Mouse (Mus musculus) heart, embryonic 14.5 days (tissue): ENCODE results near the gene Tmem131l. TPM values are rescaled to one million over a fixed set of nuclear protein-coding genes. Genes with fewer than 3 reads are reported as not detected.

ENCODE experiments used
- ATAC-seq: fragments of 200-750 bp; cut with Nextera tagmentation; 2 replicates; pipeline ENCODE4 v1.8.0; 2017; ENCODE audit warnings: low read depth, moderate TSS enrichment; ENCODE audit not compliant: insufficient number of reproducible peaks, insufficient read depth, low FRiP score
- H3K27ac ChIP-seq, 2 experiments: fragments of 200-500 bp in 1 of 2; fragments of 300-500 bp in 1 of 2; sonication (generic) in 1 of 2; replicated peaks in 1 of 2; 2 replicates each; pipeline ENCODE4 v1.5.1; 2012 to 2014; ENCODE audit warnings: low read depth in 2 of 2, low read length in 2 of 2, control low read depth in 1 of 2, mild to moderate bottlenecking in 1 of 2, mixed read lengths in 1 of 2; ENCODE audit not compliant: control insufficient read depth in 1 of 2, insufficient read depth in 1 of 2
- H3K27me3 ChIP-seq: fragments of 300-500 bp; sonication (generic); 2 replicates; pipeline ENCODE4 v1.6.1; 2014; ENCODE audit warnings: mild to moderate bottlenecking, low read length, control low read depth; ENCODE audit not compliant: control insufficient read depth, insufficient read depth
- H3K36me3 ChIP-seq: fragments of 300-500 bp; sonication (generic); 2 replicates; pipeline ENCODE4 v1.6.1; 2014; ENCODE audit warnings: mild to moderate bottlenecking, control low read depth, low read length, mixed read lengths; ENCODE audit not compliant: control insufficient read depth, insufficient read depth
- H3K4me1 ChIP-seq, 2 experiments: fragments of 200-500 bp in 1 of 2; fragments of 300-500 bp in 1 of 2; sonication (generic) in 1 of 2; 2 replicates each; pipeline ENCODE4 v1.6.1; 2012 to 2014; ENCODE audit warnings: low read length in 2 of 2, control low read depth in 1 of 2, mixed read lengths in 1 of 2; ENCODE audit not compliant: control insufficient read depth in 2 of 2, insufficient read depth in 2 of 2
- H3K4me2 ChIP-seq: fragments of 300-500 bp; sonication (generic); 2 replicates; pipeline ENCODE4 v1.6.1; 2014; ENCODE audit warnings: mild to moderate bottlenecking, low read length
- H3K4me3 ChIP-seq, 2 experiments: fragments of 200-500 bp in 1 of 2; fragments of 300-500 bp in 1 of 2; sonication (generic) in 1 of 2; 2 replicates each; pipeline ENCODE4 v1.5.1; 2012 to 2014; ENCODE audit warnings: low read length in 2 of 2, mild to moderate bottlenecking in 2 of 2, control low read depth in 1 of 2, low read depth in 1 of 2, moderate library complexity in 1 of 2; ENCODE audit not compliant: control insufficient read depth in 1 of 2, insufficient read depth in 1 of 2
- H3K9ac ChIP-seq: fragments of 300-500 bp; sonication (generic); 2 replicates; pipeline ENCODE4 v1.6.1; 2014; ENCODE audit warnings: mild to moderate bottlenecking, low read length
- H3K9me3 ChIP-seq: fragments of 300-500 bp; sonication (generic); 2 replicates; pipeline ENCODE4 v1.6.1; 2016; ENCODE audit warnings: low read length, control low read depth; ENCODE audit not compliant: control insufficient read depth
- WGBS: fragments of 180-500 bp; shearing (Covaris S2); extraction: QIAGEN DNeasy Blood & Tissue Kit; methylation state at CpG from one replicate; pipeline ENCODE4 v1.1.7; 2014; 5-methylcytosine and 5-hydroxymethylcytosine counted together
- polyA plus RNA-seq: library from polyadenylated mRNA; unstranded; fragments of >200 nt; fragmentation: Nextera tagmentation; extraction: Ambion mirVana; gene quantifications from 2 replicates; pipeline ENCODE4 v1.2.1, GENCODE M21; 2014

The Tmem131l gene
- polyA plus RNA-seq, 1 experiment from 2014 or later, result 30.6 TPM

DNA sequence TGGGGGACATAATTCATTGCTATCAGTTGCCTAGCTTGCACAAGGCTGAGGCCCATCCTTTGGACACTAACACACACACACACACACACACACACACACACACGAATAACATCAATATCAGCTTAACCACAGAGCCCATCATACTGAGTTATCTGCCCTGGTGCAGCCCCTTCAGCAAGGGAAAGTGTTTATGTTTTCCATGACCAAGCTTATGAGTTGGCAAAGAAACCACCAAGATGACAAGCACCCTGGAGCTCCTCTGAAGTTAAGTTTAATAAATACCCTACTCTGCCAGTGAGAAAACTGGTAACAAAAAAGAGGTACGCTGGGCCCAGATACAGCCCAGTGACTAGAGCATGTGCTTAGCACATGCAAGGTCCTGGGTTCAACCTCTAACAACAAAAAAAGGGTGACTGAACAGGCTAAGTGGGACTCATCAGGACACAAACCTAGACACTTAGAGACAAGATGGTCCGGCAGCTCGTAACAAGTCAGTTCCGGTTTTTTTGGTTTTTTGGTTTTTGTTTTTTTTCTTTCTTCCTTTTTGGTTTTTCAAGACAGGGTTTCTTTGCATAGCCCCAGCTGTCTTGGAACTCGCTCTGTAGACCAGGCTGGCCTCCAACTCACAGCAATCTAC, 4.1 kb downstream of the Tmem131l start:
- Histone ChIP-seq H3K9me3 (no peaks in the 10 kb centered on the region), H3K9ac (no peak overlapping the region), H3K4me1 (peaks cover 2 to 21% of the 10 kb centered on the region in 2 experiments; a peak in 3 of 4 replicates), H3K27me3 (no peaks in the 10 kb centered on the region), H3K36me3 (peaks cover 10% of the 10 kb centered on the region), H3K4me2 (no peak overlapping the region), H3K4me3 (no peak overlapping the region), H3K27ac (no peak overlapping the region)
- WGBS, result 95% methylated on average over 6 of the region's 6 CpGs
- no peak for ATAC-seq

DNA sequence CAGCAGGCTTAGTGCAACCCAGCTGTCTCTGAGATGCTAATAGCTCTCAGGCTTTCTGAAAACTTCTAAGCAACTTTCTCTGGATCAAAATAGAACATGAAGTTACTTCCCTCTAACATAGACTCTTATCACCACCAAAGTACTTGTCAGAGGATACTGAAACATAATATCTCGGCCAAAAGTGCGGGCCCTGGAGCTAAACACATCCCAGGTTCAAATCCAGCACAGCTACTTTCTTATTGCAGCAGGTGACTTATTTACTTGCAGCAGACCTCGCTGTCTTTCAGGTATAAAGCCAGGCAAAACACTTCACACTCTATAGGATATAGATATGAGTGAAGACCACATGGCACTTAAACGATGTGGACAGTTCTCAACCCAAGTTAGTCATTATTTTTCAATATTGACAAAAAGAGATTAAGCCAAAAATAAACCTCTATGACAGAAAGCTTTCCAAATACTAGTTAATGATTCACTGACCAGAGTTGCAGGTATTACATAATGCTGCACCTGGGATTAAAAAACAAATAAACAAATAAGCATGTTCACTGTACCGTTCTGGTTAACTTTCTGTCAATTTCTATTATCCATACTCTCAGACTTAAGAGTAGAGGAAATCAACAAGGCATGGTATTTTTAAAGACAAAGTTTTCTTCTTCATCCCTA, 5.7 kb downstream of the Tmem131l start:
- Histone ChIP-seq H3K4me3 (no peak overlapping the region), H3K36me3 (peaks cover 16% of the 10 kb centered on the region), H3K27ac (no peak overlapping the region), H3K27me3 (no peaks in the 10 kb centered on the region), H3K9ac (no peak overlapping the region), H3K4me1 (peaks cover 0 to 18% of the 10 kb centered on the region in 2 experiments; a peak in 2 of 4 replicates), H3K9me3 (no peaks in the 10 kb centered on the region), H3K4me2 (no peak overlapping the region)
- WGBS, result 66% methylated on average over 5 of the region's 5 CpGs
- ATAC-seq, result no peak

DNA sequence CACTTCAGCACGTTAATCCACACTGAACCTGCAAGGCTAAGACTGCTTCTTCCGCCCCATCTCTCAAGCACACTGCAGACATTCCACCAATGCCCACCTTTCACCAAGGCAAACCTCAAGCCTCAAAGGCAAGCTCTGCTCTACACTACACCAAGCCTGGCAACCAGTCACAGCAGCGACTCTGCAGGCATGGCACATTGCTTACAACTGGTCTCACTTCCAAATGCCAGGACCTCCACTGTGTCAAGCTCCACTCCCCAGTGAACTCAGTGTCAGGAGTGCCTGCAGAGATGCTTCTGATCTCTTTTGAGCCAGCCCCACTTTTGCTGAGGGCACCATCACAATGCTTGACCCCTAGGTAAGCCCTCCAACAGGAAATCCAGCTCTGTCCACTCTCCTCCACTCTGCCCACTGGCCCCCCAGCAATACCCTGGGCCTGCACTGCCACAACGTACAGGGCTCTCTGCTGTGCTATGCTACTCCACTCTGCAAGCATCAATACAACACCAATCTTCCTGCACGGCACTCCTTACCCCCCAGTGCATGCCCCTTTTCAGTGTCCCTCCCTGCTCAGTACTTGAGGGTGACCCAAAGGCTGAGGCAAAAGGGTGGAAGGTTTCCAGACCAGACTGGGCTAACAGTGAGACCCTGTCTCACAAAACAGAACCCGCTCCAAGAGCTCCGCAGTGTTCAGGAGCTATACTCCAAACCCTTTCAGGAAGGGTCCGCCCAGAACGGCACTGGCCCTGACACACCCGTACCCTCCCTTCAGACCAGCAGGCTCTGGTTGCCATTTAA, 6.8 kb downstream of the Tmem131l start:
- Histone ChIP-seq H3K27ac (no peak overlapping the region), H3K4me3 (no peak overlapping the region), H3K4me2 (no peak overlapping the region), H3K9me3 (no peaks in the 10 kb centered on the region), H3K27me3 (no peaks in the 10 kb centered on the region), H3K4me1 (peaks cover 0 to 12% of the 10 kb centered on the region in 2 experiments; a peak in 2 of 4 replicates), H3K9ac (no peak overlapping the region), H3K36me3 (peaks cover 24% of the 10 kb centered on the region)
- ATAC-seq, result no peak
- WGBS, result 79% methylated on average over 10 of the region's 10 CpGs

DNA sequence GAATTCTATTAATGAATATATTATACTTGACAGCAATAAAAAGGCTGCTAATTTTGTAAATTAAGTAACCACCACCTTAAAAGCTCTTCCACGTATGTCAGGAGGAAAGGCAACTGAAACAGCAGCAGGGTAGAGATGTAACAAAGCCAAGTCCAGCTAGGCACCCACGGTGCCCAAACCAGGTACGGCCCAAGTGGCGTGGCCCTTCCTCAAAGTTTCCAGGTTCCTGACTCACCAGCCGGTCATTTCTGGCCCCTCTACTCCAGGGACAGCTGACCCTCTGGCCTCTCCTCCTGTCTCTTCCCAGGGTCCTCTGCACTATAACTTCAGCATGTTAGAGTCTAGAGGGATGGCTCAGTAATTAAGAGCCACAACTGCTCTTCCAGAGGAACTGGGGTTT, 7.6 kb downstream of the Tmem131l start:
- H3K4me2 ChIP-seq, result no peak overlapping the region
- 94% methylated on average over 5 of the region's 5 CpGs for WGBS
- H3K36me3 ChIP-seq, result peaks cover 22% of the 10 kb centered on the region
- peaks cover 4 to 17% of the 10 kb centered on the region in 2 experiments for H3K4me1 ChIP-seq
- no peak overlapping the region for H3K4me3 ChIP-seq
- no peaks in the 10 kb centered on the region for H3K27me3 ChIP-seq
- no peaks in the 10 kb centered on the region for H3K9me3 ChIP-seq
- H3K9ac ChIP-seq, result no peak overlapping the region
- no peak for ATAC-seq
- H3K27ac ChIP-seq, result no peak overlapping the region

DNA sequence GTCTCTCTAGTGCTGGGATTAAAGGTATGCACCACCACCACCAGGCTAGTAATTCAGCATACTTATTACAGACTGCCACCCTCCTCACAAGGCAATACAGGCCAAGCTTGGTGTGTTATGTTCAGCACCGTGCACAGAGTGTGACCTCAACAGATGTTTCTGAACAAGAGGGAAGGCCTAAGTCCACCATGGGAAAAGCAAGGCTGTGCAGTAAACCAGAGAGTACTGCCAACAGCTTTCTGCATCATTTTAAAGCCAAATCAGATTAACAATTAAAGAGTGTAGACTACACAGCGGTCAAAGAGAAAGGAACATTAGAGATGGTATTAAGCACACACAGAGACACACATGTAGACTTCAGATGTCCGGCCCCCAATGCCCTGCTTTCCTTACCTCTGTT, 8.8 kb downstream of the Tmem131l start:
- H3K36me3 ChIP-seq, result peaks cover 24% of the 10 kb centered on the region
- H3K4me3 ChIP-seq, result no peak overlapping the region
- H3K9ac ChIP-seq, result no peak overlapping the region
- H3K27ac ChIP-seq, result no peak overlapping the region
- ATAC-seq, result no peak
- WGBS, result 84% methylated on average over 3 of the region's 3 CpGs
- H3K9me3 ChIP-seq, result no peaks in the 10 kb centered on the region
- no peaks in the 10 kb centered on the region for H3K27me3 ChIP-seq
- H3K4me2 ChIP-seq, result no peak overlapping the region
- H3K4me1 ChIP-seq, result peaks cover 9 to 22% of the 10 kb centered on the region in 2 experiments

DNA sequence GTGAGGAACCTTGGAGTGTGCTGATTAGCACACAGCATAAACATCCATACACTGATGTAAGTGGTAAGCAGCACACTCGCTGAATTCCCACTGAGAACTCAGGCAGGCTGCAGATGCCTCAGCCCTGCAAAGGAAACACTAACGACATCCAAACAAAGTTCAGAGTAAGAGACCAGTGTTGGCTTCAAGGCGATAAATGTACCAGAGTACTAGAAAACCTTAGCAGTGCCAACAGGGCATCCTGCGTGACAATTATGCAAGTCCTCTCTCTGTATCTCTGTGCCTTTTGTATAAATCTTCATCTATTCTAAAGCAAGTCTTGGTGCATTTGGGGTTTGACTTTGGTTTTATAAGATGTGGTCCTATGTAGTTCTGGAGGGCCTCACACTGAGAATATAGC, 11.0 kb downstream of the Tmem131l start:
- Histone ChIP-seq H3K4me3 (no peak overlapping the region), H3K4me1 (peaks cover 11 to 18% of the 10 kb centered on the region in 2 experiments), H3K4me2 (no peak overlapping the region), H3K27ac (no peak overlapping the region), H3K9ac (no peak overlapping the region), H3K9me3 (no peaks in the 10 kb centered on the region), H3K27me3 (no peaks in the 10 kb centered on the region), H3K36me3 (peaks cover 28% of the 10 kb centered on the region)
- no peak for ATAC-seq
- 85% methylated on average over 4 of the region's 4 CpGs for WGBS

DNA sequence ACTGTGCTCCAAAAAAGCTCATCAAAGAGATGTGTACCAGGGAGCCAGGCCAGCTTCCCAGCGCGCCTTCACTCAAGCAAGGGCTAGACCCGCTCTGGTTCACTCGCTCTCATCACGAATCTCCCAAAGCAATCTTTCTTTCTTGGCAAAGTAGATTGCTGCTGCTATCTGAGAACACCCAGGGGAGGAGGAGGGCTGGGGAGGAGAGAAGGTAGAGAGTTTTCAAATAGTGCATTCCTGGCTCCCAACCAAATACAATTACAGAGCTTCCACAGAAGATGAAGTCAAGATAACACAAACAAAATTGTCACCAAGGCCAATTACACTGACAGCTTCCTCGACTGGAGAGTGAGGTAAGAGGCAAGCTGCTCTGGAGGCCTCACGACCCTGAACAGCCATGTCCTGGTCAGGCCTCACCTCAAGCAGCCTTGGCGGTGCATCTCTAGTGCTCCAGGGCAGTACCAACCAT, 12.2 kb downstream of the Tmem131l start:
- Histone ChIP-seq H3K36me3 (peaks cover 30% of the 10 kb centered on the region), H3K27ac (no peak overlapping the region), H3K4me3 (no peak overlapping the region), H3K27me3 (no peaks in the 10 kb centered on the region), H3K4me1 (peaks cover 13 to 19% of the 10 kb centered on the region in 2 experiments), H3K9ac (no peak overlapping the region), H3K4me2 (no peak overlapping the region), H3K9me3 (no peaks in the 10 kb centered on the region)
- ATAC-seq, result no peak
- 62% methylated on average over 8 of the region's 8 CpGs for WGBS
